Mouse (Mus musculus) lung, adult 2 months (tissue): ENCODE data around the gene Rin2.

ENCODE experiments used
- CTCF ChIP-seq: fragments of 200-500 bp; IDR thresholded peaks from 2 replicates; pipeline ENCODE4 v1.5.1; 2011; ENCODE audit warnings: mild to moderate bottlenecking, low read length, control low read depth; ENCODE audit not compliant: insufficient read depth
- POLR2A ChIP-seq: fragments of 200-500 bp; IDR thresholded peaks from 2 replicates; pipeline ENCODE4 v1.6.1; 2011; ENCODE audit warnings: low read depth, mild to moderate bottlenecking, control low read depth, low read length, borderline replicate concordance; ENCODE audit errors: extremely low read depth

DNA sequence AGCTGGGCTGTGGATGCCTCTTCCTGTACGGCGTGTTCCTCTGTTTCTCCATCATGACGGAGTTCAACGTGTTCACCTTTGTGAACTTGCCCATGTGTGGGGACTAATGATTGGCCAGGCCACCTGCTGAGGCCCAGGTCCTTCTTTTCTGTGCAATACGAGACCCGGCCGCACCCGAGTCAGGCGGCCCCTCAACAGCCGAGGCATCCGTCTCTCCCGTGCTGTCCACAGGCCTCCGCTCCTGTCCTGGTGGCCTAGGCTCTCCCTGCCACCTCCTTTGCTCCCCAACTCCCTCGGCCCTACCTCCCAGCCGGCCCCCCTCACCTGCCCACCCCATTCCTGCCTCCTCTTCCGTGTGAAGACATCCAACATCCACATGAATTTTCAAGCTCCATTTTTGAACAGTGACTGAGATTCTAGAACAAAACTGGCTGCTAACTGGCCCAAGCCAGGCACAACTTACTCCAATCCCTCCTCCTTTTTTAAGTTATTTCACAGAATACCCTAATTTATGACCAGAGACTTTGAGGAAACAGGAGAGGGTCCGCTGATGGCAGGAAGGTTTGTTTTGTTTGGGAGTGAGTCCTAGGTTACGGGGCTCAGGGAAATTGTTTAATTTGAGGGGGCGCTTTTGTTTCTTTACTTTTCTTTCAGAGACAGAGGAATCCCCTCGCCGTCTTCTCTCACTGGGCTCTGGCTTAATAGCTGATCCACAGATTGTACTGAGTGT is 34.6 kb upstream of the Rin2 start:
- TF ChIP-seq POLR2A (no peak), CTCF (no peak)
